Mouse (Mus musculus): ENCODE measurements around the gene Lypd6. TPM values are rescaled to one million over a fixed set of nuclear protein-coding genes. Genes with fewer than 3 reads are reported as not detected.

Lypd6 gene
- not detected for total RNA-seq (2023)

DNA sequence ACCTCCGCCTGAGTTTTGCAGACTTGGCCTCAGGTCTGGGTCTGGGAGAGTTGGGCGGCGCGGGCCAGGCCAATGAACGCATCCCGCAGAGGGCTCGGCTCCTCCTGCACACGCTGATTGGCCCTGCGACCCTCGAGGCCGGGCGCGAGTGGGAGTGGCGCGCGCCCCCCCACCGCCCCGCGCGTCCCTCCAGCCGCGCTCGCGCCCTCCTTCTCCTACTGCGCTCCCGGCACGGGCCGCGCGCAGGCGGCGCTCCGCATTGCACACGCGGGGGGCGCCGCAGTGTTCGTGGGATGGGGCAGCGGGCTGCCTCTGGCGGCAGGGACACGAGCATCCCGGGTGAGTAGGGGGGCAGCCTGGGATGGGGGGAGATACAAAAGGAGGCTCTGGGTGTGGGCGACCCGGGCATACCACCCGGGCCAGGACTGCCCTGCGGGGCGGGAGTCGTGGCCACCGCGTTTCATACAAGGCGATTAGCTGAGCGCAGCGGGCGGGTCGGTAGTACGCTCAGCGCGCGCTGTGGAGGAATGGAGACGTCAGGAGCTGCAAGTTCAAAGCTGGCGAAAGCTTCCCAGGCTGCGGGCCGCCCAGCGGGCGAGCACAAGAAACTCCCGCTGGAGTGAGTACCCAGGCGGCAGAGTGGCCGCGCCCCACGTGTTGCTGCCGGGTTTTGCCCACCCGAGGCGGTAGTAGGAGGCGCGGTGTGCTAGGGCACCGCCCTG lies at the start of gene Lypd6:
Gene Lypd6, plus strand, starts transcription at position 184 of the 722 bp plus-strand sequence.

Other genes with a start within 250 kb of the Lypd6 start
- 37.6 TPM for gene Mmadhc, start 230.4 kb downstream of the Lypd6 start, total RNA-seq (2023)

Data from CD4-positive naive resting alpha-beta T cell, adult 57 days (primary cell).